8 mouse cellular contexts compared by ENCODE assay signal in genomic region chr3:107793300-107794201, GRCm38 (mm10). TPM values are rescaled to one million over a fixed set of nuclear protein-coding genes. Genes with fewer than 3 reads are reported as not detected.
A peak's percentile ranks its signal among the peaks of the same experiment; 100 is the strongest.
DNase-seq lines count a peak whose midpoint lies in the region; ATAC-seq and TF ChIP-seq lines count a peak whose summit lies in the region.

No protein-coding gene starts in this region.

- no peaks in the 10 kb centered on the region for H3K36me3 ChIP-seq in embryonic facial prominence, embryonic 13.5 days
- H3K36me3 ChIP-seq in heart, adult 2 months (ENCODE audit: control insufficient read depth, insufficient read depth, low read length): peaks cover 2% of the 10 kb centered on the region; the same call in 1 of the 2 replicates
- no peaks in the 10 kb centered on the region for H3K36me3 ChIP-seq in myocyte (ENCODE audit: control insufficient read depth, insufficient read depth)

- TF ChIP-seq CTCF in heart, adult 2 months (IDR thresholded peaks at IDR 0.05): no peak

- peak; percentile 68 for ATAC-seq in embryonic facial prominence, embryonic 13.5 days (ENCODE audit: insufficient number of reproducible peaks, insufficient read depth, low FRiP score, low TSS enrichment, low read depth)

- H3K79me2 ChIP-seq in heart, adult 2 months (replicated peaks; ENCODE audit: control insufficient read depth, insufficient read depth, low read length): no peaks in the 10 kb centered on the region
- no peaks in the 10 kb centered on the region for H3K79me2 ChIP-seq in myocyte (ENCODE audit: control insufficient read depth, insufficient read depth)

- H3K4me2 ChIP-seq in embryonic facial prominence, embryonic 13.5 days: peak overlapping the region; percentile 46
- H3K4me2 ChIP-seq in myocyte (ENCODE audit: low read depth): peak overlapping the region; percentile 46

- no peak for TF ChIP-seq POLR2A in heart, adult 2 months (IDR thresholded peaks at IDR 0.05; ENCODE audit: insufficient read depth, low read depth, low read length)
- TF ChIP-seq POLR2A in myocyte (IDR thresholded peaks at IDR 0.05; ENCODE audit: insufficient read length, low read depth): no peak

- H3K27ac ChIP-seq in embryonic facial prominence, embryonic 13.5 days: peak overlapping the region; percentile 95
- peak overlapping the region; percentile 86 for H3K27ac ChIP-seq in heart, adult 2 months

- no peak overlapping the region for H3ac ChIP-seq in myocyte (ENCODE audit: control insufficient read depth, insufficient read length)

- peak overlapping the region; percentile 40; the same call in 1 of the 2 replicates for H3K9ac ChIP-seq in embryonic facial prominence, embryonic 13.5 days
- H3K9ac ChIP-seq in heart, adult 2 months (ENCODE audit: low read depth, low read length): peak overlapping the region; percentile 19

- H3K4me1 ChIP-seq in embryonic facial prominence, embryonic 13.5 days: peaks cover 27% of the 10 kb centered on the region
- H3K4me1 ChIP-seq in heart, adult 2 months (ENCODE audit: control insufficient read depth, insufficient read depth, low read length): peaks cover 14% of the 10 kb centered on the region

- intact Hi-C loops in heart, adult 2 months (cut with DNase I): loop anchor here (2.0 kb wide), 1 partner anchor 35 kb away; no protein-coding TSS in a partner anchor
- intact Hi-C loops in left cerebral cortex, postnatal 4 days (cut with DNase I): no loop called here

- H3K9me3 ChIP-seq in embryonic facial prominence, embryonic 13.5 days: no peaks in the 10 kb centered on the region

- TF ChIP-seq EP300 in heart, adult 2 months (IDR thresholded peaks at IDR 0.05; ENCODE audit: insufficient read depth, low read depth, low read length): no peak

- WGBS in embryonic facial prominence, embryonic 13.5 days: 7% methylated on average over 10 of the region's 10 CpGs
- whole genome bisulfite sequencing in heart, adult 2 months: 11% methylated on average over 10 of the region's 10 CpGs

- no peak overlapping the region for H3K4me3 ChIP-seq in embryonic facial prominence, embryonic 13.5 days
- peak overlapping the region; percentile 32 for H3K4me3 ChIP-seq in heart, adult 2 months
- H3K4me3 ChIP-seq in myocyte: no peak overlapping the region

- DNase-seq in NIH3T3 (ENCODE audit: low read depth): peak; percentile 93
- peak; percentile 72 to 85 for DNase-seq in heart, adult 2 months
- peak; percentile 74 for DNase-seq in kidney, adult 18-20 months
- DNase-seq in left cerebral cortex, postnatal 4 days: peak; percentile 12
- peak; percentile 49 for DNase-seq in testis, postnatal 14 days (ENCODE audit: low spot score)
- no peak for DNase-seq in cerebellum, postnatal 36 days

- H3K27me3 ChIP-seq in embryonic facial prominence, embryonic 13.5 days: no peaks in the 10 kb centered on the region
- H3K27me3 ChIP-seq in heart, adult 2 months (ENCODE audit: control insufficient read depth, insufficient read depth, low read length): no peaks in the 10 kb centered on the region
- H3K27me3 ChIP-seq in myocyte (ENCODE audit: control insufficient read depth, insufficient read depth, insufficient read length): no peaks in the 10 kb centered on the region

TF ChIP-seq in myocyte, 11 proteins besides CTCF, POLR2A, EP300 and RAD21:
- TF ChIP-seq E2F4 (IDR thresholded peaks at IDR 0.05; ENCODE audit: insufficient read depth): no peak
- no peak for TF ChIP-seq TCF12 (IDR thresholded peaks at IDR 0.05; ENCODE audit: insufficient read depth, poor library complexity, severe bottlenecking)
- peak; percentile 89 for TF ChIP-seq CEBPB (IDR thresholded peaks at IDR 0.05; ENCODE audit: insufficient read depth, poor library complexity, severe bottlenecking)
- no peak for TF ChIP-seq USF1 (IDR thresholded peaks at IDR 0.05; ENCODE audit: low read depth)
- TF ChIP-seq MAX (IDR thresholded peaks at IDR 0.05; ENCODE audit: low read depth): no peak
- peak in 2 of 3 experiments; percentile 32 to 72 for TF ChIP-seq MYOD1 (IDR thresholded peaks at IDR 0.05; ENCODE audit: control insufficient read depth in 1 of 3, insufficient read length in 2 of 3, low read depth in 2 of 3)
- peak in 1 of 3 experiments; percentile 12 for TF ChIP-seq MYOG (IDR thresholded peaks at IDR 0.05; ENCODE audit: control insufficient read depth in 1 of 3, insufficient read depth in 1 of 3, insufficient read length in 2 of 3, low read depth in 2 of 3)
- no peak for TF ChIP-seq SRF (IDR thresholded peaks at IDR 0.05; ENCODE audit: control insufficient read depth, insufficient read length, low read depth)
- TF ChIP-seq POLR2AphosphoS2 (IDR thresholded peaks at IDR 0.05; ENCODE audit: insufficient read length, low read depth): no peak
- no peak for TF ChIP-seq REST (IDR thresholded peaks at IDR 0.05; ENCODE audit: insufficient read depth, insufficient read length)
- no peak for TF ChIP-seq TCF3 (IDR thresholded peaks at IDR 0.05; ENCODE audit: insufficient read length, low read depth)

RNA-seq across cellular contexts. Expression of gene Csf1, which starts 33.3 kb away (rescaled TPM):
- polyA plus RNA-seq in embryonic facial prominence, embryonic 13.5 days (2015; fragmentation: Nextera tagmentation; extraction: Ambion mirVana): 9.7 and 9.8 TPM in 2 replicates
- 10 to 100 TPM; 30.0 to 41.7 TPM for total RNA-seq in heart, adult 2 months (2021)
- polyA plus RNA-seq in heart, adult 2 months (2012; rRNA removed): 32.9 and 44.0 TPM in 2 replicates
- total RNA-seq in left cerebral cortex, postnatal 4 days (2021): 10 to 100 TPM; 10.6 to 11.6 TPM
- 68.1 TPM for polyA plus RNA-seq in myocyte (2012; fragmentation: generic; extraction: Trizol)

Comparison
In these comparisons a context has a peak if more than half of its experiments do, and no peak if none do; other contexts are left out.
1. DNase-seq: peak in NIH3T3 (single experiment), heart, adult 2 months (2 of 2), kidney, adult 18-20 months (single experiment), left cerebral cortex, postnatal 4 days (single experiment) and testis, postnatal 14 days (single experiment); none in cerebellum, postnatal 36 days (0 of 2).